Mouse (Mus musculus) E14TG2a.4 (cell line): ENCODE results near the gene Psma3.

Source experiments
- H3K27me3 ChIP-seq: 2 replicates; pipeline ENCODE4 v1.6.1; 2014; ENCODE audit warnings: low read length, control low read depth; ENCODE audit not compliant: insufficient read depth
- H3K36me3 ChIP-seq: 2 replicates; pipeline ENCODE4 v1.6.1; 2014; ENCODE audit warnings: low read length, control low read depth; ENCODE audit not compliant: insufficient read depth
- H3K4me1 ChIP-seq: replicated peaks from 2 replicates; pipeline ENCODE4 v1.6.1; 2014; ENCODE audit warnings: low read depth, low read length, control low read depth
- H3K4me3 ChIP-seq: replicated peaks from 2 replicates; pipeline ENCODE4 v1.5.1; 2014; ENCODE audit warnings: mild to moderate bottlenecking, low read length
- H3K9me3 ChIP-seq: 2 replicates; pipeline ENCODE4 v1.6.1; 2014; ENCODE audit warnings: low read length, control low read depth
- CTCF ChIP-seq: conservative IDR thresholded peaks from 2 replicates; pipeline ENCODE4 v1.5.1; 2014; ENCODE audit warnings: low read length
- NANOG ChIP-seq: IDR thresholded peaks from 2 replicates; pipeline ENCODE4 v1.6.1; 2014; ENCODE audit warnings: borderline replicate concordance, low read length, mixed read lengths
- POU5F1 ChIP-seq: IDR thresholded peaks from 2 replicates; pipeline ENCODE4 v1.6.1; 2014; ENCODE audit warnings: low read length, borderline replicate concordance

Psma3 gene

DNA sequence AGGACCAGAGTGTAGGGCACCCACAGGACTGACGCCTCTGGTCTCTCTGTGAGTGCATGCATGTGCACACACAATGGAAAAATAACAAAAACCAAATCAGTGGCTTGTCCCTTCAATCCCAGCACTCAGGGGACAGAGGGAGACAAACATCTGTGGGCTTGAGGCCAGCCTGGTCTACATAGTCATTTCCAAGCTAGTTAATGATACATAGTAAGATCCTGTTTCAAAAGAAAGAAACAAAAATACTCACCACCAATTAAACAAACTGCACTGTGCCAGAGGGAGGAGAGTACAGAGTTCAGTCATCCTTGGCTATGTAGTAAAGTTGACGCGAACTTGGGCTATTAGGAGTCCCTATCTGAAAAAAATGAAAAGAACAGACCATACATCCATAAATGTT, 69.2 kb downstream of the Psma3 start:
- Histone ChIP-seq H3K4me3 (no peak overlapping the region), H3K27me3 (no peaks in the 10 kb centered on the region), H3K9me3 (no peaks in the 10 kb centered on the region), H3K36me3 (peaks cover 81% of the 10 kb centered on the region), H3K4me1 (peaks cover 43% of the 10 kb centered on the region)
- no peak for TF ChIP-seq POU5F1
- no peak for TF ChIP-seq NANOG
- TF ChIP-seq CTCF, result no peak

DNA sequence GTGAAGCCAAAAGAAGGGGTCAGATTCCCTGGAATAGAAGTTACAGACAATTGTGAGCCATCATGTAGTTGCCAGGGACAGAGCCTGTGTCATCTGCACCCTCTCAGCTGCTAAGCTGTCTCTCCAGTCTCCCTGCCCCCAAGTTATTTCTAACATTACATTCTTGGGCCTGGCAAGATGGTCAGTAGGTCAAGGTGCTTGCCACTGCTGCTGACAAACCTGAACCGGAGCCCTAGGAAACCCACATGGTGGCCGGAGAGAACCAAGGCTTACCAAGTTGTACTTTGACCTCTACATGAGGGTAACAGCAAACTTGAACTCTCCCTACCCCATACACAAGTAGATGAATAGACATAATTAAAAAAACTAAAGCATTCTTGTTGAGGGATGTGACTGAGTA, 70.1 kb downstream of the Psma3 start:
- Histone ChIP-seq H3K27me3 (no peaks in the 10 kb centered on the region), H3K9me3 (no peaks in the 10 kb centered on the region), H3K36me3 (peaks cover 77% of the 10 kb centered on the region), H3K4me1 (peaks cover 37% of the 10 kb centered on the region), H3K4me3 (no peak overlapping the region)
- TF ChIP-seq CTCF (no peak), NANOG (no peak), POU5F1 (no peak)
